Mouse (Mus musculus): ENCODE results near the gene Vps52.
"Not testable (repeated sequence)": the region's sequence is repeated elsewhere in the genome, so short reads cannot be mapped to it uniquely, and the experiment has no call there.

Gene Vps52

DNA sequence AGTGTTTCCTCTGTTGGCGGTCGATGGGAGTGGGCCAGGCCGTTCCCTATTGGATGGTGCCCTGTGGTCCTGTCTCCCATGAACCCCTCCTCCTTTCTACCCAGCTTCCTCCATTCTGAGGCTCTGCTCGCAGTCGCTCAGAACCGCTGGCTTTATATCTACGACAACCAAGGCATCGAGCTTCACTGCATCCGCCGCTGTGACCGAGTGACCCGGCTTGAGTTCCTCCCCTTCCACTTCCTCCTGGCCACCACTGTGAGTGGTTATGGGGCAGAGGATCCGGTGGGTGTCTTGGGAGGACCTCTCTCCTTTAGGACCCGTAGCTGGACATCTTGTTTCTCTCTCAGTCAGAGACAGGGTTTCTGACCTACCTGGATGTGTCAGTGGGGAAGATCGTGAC is 12.2 kb upstream of the Vps52 start:
- no peak for DNase-seq

DNA sequence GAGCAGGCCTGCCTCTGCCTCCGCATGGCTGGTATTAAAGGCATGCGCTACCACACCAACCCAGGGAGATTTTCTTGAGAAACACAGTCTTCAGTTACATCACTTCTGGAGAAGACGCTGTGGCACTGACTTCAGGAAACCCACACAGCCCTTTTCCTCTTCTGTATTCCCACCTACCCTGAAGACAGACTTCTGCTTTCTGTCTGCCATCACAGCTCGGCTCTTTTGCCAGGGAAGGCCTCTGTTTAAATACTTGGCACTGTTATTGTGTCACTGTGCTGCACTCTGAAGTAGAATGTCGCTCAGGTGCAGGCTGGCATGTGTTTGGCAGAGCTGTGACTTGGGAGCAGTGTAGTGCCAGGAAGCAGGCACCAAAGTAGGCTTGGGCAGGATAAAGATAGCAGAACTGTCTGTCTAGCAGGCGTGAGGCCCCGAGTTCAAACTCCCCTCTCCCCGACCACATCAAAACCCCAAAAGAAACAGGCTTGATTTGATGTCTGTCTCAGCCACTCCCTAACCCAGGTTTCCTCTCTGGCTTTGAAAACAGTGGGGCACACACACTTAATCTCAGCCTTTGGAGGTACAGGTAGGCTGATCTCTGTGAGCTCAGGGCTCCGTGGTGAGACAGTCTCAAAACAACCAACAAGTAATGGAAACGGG is 8.1 kb upstream of the Vps52 start:
- DNase-seq: no peak

DNA sequence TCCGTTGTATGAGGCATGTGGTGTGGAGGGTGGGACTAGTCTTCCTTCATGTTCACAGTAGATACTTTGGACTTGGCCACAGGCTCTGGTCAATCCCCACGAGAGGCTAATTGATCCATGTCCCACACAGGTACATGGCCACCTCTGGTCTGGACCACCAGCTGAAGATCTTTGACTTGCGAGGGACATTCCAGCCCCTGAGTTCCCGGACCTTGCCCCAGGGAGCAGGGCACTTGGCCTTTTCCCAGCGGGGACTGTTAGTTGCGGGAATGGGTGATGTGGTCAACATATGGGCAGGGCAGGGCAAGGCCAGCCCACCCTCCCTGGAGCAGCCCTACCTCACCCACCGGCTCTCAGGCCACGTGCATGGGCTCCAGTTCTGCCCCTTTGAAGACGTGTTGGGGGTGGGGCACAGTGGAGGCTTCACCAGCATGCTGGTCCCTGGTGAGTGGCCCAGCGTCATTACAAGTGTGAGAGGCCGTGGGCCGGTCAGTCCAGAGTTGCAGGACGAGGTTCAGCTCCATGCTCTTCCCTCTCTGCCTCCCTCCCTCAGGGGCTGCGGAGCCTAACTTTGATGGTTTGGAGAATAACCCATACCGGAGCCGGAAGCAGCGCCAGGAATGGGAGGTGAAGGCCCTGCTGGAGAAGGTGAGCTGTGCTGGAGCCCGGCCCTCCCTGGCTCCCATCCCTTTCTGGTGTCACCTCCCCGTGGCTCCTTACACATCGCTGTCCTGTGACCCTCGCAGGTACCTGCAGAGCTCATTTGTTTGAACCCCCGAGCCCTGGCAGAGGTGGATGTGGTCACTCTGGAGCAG is 7.3 kb upstream of the Vps52 start:
- no peak for DNase-seq

DNA sequence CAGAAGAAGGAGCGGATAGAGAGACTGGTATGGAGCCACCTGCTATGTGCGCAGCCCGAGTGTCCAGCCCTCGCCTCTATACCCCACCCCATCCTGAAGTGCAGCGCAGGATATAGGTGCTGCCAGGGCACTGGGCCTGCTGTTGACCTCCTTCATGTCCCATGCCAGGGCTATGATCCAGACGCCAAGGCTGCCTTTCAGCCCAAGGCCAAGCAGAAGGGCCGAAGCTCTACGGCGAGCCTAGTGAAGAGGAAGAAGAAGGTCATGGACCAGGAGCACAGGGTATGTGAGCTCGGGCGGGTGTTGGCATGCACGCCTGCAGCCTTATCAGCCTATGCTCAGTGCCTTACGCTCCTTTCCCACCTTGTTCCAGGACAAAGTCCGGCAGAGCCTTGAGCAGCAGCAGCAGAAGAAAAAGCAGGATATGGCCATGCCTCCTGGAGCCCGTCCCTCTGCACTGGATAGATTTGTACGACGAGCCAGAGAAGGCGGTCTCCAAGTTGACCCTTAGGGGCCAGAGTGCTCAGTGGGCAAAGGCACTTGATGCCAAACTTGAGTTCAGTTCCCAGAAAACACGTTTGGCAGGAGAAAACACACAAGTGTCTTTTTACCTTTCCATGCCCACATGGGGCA is 6.6 kb upstream of the Vps52 start:
- DNase-seq: no peak

DNA sequence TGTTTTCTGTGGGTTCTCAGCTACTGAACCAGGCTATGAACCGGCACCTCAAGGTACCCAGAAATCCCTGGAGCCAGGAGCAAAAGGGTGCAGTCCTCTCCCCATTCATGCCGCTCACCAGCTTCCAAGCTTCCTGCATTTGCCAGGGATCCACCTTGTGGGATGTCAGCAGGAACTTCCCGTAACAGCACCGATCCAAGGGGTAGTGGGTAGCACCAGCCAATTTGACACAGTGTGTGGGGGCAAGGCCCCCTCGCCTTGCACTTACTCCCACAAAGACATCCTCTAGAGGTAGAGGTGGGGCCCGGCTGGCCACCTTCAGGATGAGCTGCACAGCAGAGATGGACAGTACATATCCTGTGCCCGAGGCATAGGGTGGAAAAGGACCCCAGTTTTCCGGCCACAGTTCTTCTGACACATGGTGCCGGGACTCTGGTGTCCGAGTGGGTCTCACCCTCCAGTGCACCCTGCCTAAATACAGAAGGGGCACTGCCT is 5.4 kb upstream of the Vps52 start:
- DNase-seq: no peak

DNA sequence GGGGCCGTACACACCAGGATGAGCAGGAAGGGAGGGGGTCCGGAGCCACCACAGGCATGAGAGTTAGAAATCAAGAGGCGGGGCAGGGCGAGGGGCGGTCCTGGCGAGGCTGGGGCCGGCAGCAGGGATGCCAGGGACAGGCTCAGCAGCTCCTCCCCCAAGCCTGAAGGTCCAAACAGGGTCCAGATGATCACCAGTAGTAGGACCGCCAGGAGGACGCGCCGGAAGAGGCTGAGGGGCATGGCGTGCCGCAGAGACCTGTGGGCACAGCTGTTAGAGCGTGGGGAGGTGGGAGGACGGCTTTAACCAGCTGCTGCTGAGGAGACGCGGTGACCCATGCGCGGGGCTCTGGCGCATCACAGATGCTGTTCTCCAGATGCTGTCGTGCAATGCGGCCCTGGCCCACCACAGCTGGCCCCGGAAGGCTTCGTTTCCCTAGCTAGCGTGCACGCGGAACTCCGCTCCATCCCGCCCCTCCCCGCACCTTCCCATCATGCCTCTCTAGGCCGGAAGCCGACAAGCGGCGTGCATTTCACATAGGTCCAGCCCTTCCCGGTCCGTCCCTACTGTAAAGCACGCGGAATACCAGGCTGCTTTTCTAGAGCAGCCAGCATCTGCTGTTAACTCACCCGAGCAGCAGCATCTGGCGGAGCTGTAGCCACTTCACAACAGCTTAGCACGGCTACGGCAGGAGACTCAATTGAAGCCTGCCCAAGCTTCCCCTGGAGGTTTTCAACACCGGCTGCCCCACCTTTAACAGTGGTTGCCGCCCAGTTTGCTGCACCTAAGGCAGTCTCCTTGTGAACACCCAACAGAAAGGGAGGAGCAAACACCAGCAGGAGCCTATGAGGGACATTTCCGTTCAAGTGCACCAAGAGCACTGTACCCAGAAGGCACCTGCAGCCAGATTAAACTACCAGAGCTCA is 4.3 kb upstream of the Vps52 start, which contains the start of gene B3galt4:
Gene B3galt4 (minus strand): TSS at position 468 of the 926 bp plus-strand sequence.
- DNase-seq: peak; percentile 91

DNA sequence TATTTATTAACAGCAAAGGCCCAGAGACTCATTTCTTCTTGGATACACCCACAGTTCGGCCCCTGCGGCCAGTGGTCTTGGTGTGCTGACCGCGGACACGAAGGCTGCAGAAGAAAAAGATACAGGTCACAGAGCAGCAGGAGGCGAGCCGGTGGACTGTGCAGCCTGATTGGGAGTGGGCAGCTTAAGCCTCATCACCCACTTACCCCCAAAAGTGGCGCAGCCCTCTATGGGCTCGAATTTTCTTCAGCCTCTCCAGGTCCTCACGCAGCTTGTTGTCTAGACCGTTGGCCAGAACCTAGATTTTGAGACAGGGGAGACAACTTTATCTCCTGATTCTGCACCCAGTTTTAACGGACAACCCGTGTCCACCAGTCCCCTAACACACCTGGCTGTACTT is 3.6 kb upstream of the Vps52 start:
- not testable (repeated sequence) for DNase-seq

DNA sequence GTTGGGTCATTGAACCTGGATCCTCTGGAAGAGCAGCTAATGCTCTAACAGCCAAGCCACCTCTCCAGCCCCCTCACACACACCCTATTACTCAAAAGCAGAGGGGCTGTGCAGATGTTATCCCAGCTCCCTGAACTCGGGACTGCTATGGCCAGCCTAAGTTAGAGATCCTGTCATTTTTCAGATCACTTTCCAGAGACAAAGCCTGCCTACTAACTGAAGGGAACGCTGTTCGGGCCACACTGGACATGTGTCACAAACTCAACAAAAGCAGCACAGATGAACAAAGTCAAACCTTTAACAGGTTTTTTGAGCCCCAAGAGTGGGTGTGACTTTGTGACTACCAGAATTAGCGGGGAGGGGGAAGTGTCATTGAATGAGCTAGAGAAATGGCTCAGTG is 2.7 kb upstream of the Vps52 start:
- no peak for DNase-seq

DNA sequence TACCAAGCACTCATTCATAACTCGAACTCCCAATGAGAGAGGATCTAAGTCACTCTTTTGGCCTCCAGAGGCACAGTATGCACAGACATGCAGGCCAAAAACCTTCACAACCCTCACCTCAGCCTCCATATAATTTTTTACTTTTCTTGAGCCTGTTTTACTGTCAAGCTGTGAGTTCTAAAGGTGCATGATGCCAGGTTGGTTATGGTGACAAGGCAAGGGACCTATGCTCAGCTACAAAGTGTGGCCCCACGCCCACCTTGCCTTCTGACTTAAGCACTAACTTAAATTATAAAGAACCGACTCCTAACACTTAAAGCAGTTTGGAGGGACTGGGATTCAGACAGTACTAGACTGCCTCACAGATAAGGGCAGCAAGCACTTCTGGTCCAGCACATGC is 2.3 kb upstream of the Vps52 start:
- no peak for DNase-seq

DNA sequence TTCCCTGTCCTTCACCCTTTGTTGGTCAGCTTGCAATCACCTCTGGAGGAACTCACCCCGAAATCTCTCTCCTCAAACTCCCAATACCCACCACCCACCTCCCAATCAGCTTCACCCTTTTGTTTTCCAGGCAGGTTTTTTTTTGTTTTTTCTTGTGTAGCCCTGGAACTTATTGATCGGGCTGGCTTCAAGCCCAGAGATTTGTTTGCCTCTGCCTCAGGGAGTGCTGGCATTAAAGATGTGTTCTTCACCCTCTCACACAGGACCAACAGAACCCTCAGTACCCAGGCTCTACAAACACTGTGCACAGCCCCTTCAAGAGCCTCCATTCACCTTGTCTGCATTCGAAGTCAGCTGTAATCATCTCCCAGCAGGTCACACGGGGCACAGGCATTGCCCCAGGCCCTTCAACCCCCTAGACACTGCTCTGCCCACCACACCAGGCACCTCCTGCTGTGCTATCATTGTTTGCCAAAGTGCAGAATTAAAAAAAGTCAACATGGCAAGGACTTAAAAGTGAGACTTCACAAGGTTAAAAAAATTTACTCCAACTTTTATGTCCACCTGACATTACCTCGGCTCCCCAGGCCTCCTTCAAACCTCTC is 1.5 kb upstream of the Vps52 start:
- no peak for DNase-seq

DNA sequence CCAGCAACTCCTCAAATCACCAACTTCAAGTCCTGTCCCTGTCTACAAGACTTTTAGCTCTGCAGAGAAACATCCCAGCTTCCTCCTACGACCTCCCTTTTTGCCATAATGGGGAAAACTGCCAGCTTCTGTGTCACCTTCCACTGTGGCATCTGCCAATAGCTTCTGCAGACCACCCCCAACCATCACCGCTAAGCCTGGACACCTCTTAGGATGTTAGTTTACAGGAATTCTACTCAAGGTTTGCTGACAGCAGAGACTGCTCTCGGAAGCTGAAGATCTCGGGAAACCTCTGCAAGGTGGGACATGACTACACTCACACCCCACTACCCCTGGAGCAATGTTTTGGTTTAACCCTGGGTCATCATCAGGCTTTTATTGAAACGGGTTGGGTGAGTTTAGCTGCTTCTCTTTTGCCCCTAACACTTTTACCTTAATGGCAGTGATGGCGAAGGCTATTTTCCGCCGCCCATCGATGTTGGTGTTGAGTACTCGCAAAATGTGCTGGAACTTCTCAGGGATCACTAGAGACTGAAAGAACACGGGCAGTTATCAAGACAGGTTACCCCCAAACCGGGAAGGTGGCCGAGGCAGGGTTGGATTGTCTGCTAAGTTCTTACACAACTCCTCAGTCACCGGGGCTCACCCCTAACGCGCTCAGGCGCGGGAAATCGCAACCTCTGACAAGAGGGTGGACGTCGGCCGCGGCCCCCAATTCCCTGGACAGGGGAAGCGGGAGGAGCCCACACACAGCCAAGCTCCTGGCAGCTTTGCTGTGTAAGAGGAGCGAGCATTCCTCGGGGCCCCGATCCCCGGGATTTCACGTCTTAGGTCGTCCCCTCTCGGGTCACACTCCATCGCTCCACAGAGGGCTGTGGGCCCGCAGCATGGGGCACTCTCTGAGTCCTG is 712 bp upstream of the Vps52 start:
- no peak for DNase-seq

DNA sequence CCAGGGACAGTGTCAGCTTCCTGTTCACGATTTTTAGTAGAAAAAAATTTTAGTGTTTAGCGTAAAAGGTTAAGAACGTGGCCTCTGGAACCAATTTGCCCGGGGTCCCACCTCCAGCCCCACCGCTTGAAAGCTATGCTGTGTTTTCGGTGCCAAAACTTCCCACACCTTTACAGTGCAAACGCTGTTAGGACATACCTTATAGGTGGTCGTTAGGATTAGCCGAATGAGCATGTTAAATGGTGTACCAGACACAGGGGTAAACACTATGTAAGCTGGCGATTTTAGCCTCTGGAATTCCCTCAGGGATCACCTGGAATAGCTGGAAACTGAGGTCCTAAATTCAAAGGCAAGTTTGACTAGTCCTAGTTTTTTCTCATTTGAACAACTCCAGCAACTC is 724 bp downstream of the Vps52 start:
- no peak for DNase-seq

DNA sequence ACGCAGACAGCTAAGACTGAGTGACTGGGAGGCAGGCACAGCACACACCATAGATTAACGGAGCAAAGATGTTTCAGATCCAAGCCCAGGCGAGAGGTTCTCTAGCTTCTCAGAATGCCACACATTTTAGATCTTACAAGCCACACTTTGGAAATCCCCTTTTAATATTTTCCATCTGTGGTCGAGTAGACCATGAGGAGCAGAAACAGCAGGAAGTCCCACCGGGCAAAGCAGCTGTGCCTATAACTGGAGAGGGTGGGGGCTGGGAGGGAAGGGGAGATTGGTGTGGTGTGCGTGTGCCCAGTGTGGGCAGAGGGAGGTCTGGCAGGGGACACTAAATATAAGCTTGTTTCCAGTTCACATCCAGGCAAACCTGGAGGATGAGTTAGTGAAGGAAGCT is 1.9 kb downstream of the Vps52 start:
- no peak for DNase-seq

DNA sequence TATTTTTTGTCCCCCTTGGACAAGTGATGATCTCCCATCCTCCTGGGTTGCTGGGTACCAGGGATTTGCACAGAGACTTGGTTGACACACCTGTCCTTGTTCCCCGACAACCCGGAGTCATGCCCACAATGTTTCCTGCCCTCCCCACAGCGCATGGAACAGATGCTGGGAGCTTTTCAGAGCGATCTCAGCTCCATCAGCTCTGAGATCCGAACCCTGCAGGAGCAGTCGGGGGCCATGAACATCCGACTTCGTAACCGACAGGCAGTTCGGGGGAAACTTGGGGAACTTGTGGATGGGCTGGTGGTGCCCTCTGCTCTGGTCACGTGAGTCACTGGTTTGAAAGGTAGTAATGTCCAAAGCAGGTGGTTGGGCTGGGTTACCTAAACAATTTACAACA is 2.8 kb downstream of the Vps52 start:
- no peak for DNase-seq

DNA sequence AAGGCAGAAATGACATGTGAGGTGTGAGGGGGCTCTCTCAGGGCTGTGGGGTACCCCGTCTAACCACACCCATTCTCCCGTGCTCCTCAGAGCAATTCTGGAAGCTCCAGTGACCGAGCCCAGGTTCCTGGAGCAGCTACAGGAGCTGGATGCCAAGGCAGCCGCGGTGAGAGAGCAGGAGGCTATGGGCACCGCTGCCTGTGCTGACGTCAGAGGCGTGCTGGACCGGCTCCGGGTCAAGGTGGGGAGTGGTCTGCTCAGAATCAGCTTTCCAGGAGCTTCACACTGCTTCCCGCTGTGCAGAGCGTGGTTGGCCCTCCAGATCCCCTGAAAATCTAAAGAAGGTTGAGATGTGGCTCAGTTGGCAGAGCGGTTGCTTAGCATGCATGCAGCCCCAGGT is 3.5 kb downstream of the Vps52 start:
- DNase-seq: no peak

DNA sequence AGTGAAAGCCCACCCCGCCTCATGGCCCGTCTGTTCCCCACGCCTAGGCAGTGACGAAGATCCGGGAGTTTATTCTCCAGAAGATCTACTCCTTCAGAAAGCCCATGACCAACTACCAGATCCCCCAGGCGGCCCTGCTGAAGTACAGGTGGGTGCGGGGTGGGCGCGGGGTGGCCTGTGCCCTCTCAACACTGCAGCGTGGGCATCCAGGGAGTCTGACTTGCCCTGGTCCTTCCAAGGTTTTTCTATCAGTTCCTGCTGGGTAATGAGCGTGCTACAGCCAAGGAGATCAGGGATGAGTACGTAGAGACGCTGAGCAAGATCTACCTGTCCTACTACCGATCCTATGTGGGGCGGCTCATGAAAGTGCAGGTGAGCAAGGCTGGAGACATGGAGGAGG is 4.3 kb downstream of the Vps52 start:
- DNase-seq: no peak

DNA sequence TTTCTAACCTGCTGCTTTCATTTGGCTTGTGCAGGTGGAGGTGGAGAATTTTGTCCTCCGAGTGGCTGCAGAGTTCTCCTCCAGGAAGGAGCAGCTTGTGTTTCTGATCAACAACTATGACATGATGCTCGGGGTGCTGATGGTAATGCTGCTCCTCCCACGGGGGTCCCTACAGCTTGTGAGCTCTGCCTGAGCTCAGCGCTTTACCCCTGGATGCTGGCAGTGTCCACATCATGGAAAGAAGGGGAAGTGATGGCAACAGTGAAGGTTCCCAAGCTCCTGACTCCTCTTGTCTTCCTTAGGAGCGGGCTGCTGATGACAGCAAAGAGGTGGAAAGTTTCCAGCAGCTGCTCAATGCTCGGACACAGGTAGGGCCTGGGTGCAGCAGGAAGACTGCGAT is 7.3 kb downstream of the Vps52 start:
- DNase-seq: no peak

DNA sequence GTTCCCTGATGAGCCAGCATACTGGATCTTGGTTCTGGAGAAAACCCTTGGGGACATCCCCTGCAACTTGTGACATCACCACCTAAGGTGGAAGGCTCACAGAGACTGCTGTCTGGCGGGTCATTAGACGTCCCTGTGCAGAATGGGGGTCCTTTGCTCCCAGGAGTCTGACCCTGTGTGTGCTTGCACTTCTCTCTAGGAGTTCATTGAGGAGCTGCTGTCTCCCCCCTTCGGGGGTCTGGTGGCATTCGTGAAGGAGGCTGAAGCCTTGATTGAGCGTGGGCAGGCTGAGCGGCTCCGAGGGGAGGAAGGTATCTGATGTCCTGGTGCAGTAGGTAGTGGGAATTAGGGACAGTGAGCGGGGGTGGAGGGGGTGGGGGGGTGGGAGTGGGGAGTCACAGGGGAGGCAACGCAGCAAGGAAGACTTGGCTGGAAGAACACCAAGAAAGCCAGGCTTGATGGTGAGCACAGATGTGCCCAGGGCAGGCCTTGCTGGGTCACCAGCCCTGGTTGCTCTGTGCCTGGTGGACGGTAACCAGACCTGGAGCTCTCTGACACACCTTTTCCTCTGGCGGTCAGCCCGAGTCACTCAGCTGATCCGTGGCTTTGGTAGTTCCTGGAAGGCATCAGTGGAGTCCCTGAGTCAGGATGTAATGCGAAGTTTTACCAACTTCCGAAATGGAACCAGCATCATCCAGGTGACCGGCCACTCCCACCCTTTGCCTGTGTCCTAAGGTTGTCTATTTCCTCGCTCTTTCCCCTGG is 9.7 kb downstream of the Vps52 start:
- DNase-seq: no peak

DNA sequence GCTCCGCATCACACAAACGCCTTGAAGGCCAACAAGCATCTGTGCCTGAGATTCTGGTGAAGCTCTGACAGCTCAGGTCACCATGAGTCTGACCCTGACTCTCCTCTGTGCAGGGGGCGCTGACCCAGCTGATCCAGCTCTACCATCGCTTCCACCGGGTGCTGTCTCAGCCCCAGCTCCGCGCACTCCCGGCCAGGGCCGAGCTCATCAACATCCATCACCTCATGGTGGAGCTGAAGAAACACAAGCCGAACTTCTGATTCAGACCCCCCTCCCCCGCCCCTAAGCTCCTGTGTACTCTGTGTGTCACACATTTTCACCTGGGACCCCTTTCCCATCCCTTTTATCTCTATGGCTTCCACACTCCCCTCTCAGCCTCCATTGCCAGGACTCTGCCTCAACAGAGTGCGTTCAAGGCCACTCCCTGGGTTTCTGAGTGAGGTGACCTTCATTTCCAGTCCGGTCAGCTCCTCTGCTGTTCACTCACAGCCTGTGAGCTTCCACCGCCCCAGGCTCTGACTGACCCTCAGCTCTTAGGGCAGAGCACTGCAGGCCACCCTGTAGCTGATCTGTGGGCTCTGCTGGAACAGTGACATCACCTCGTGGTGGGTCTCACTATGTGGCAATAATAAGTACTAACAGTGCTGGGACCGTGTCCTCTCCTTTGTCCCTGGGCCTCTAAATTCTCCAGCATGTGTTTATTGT is 10.4 kb downstream of the Vps52 start:
- no peak for DNase-seq

DNA sequence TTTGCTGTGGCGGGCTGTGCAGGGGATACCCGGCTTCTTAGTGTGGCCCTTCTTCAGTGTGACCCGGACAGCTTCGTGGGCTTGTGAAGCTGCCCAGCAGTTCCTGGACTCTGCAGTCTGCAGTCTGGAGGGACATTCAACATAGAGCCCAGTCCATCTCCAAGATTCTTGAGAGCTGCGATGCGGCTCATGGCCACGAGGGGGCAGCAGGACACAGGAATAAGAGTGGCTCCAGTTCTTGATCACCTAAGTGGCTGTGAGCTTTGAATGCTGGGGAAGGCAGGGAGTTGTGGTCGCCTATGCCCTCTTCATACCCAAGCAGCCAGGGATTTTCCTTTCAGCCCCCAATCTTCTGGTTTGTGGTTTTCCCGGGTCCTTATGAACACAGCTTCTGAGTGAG is 12.9 kb downstream of the Vps52 start:
- DNase-seq: peak; percentile 87 to 89
